Mouse (Mus musculus) neural tube, embryonic 15.5 days (tissue): Measurements from ENCODE around the gene Pck1. TPM values are rescaled to one million over a fixed set of nuclear protein-coding genes. Genes with fewer than 3 reads are reported as not detected.

Experiments used
- ATAC-seq: fragments of 200-750 bp; cut with Nextera tagmentation; 2 replicates; pipeline ENCODE4 v1.8.0; 2017; ENCODE audit warnings: mild to moderate bottlenecking, moderate TSS enrichment, moderate library complexity; ENCODE audit not compliant: low FRiP score
- H3K27ac ChIP-seq: fragments of 300-500 bp; sonication (generic); replicated peaks from 2 replicates; pipeline ENCODE4 v1.5.1; 2015; ENCODE audit warnings: mild to moderate bottlenecking, inconsistent platforms
- H3K27me3 ChIP-seq: fragments of 300-500 bp; sonication (generic); replicated peaks from 2 replicates; pipeline ENCODE4 v1.6.1; 2015; ENCODE audit warnings: inconsistent platforms
- H3K36me3 ChIP-seq: fragments of 300-500 bp; sonication (generic); 2 replicates; pipeline ENCODE4 v1.6.1; 2015; ENCODE audit warnings: inconsistent platforms
- H3K4me1 ChIP-seq: fragments of 300-500 bp; sonication (generic); 2 replicates; pipeline ENCODE4 v1.6.1; 2015; ENCODE audit warnings: inconsistent platforms
- H3K4me2 ChIP-seq: fragments of 300-500 bp; sonication (generic); 2 replicates; pipeline ENCODE4 v1.6.1; 2015; ENCODE audit warnings: inconsistent platforms, mild to moderate bottlenecking, moderate library complexity
- H3K4me3 ChIP-seq: fragments of 300-500 bp; sonication (generic); replicated peaks from 2 replicates; pipeline ENCODE4 v1.5.1; 2015; ENCODE audit warnings: mild to moderate bottlenecking, inconsistent platforms
- H3K9ac ChIP-seq: fragments of 300-500 bp; sonication (generic); replicated peaks from 2 replicates; pipeline ENCODE4 v1.6.1; 2015; ENCODE audit warnings: mild to moderate bottlenecking, inconsistent platforms
- H3K9me3 ChIP-seq: fragments of 300-500 bp; sonication (generic); replicated peaks from 2 replicates; pipeline ENCODE4 v1.6.1; 2016; ENCODE audit warnings: inconsistent platforms
- WGBS: fragments of 180-500 bp; shearing (Covaris S2); methylation state at CpG from one replicate; pipeline ENCODE4 v1.1.7; 2015; ENCODE audit warnings: mixed read lengths; 5-methylcytosine and 5-hydroxymethylcytosine counted together
- polyA plus RNA-seq: library from polyadenylated mRNA; unstranded; fragments of >200 nt; fragmentation: Nextera tagmentation; extraction: Ambion mirVana; gene quantifications from 2 replicates; pipeline ENCODE4 v1.2.1, GENCODE M21; 2015

Pck1 gene
- polyA plus RNA-seq, 1 experiment from 2014 or later, result not detected

- 87% methylated on average over 4 of the region's 4 CpGs for WGBS
- Histone ChIP-seq H3K4me1 (no peaks in the 10 kb centered on the region), H3K27me3 (no peaks in the 10 kb centered on the region), H3K4me2 (no peak overlapping the region), H3K36me3 (no peaks in the 10 kb centered on the region), H3K9ac (no peak overlapping the region), H3K4me3 (no peak overlapping the region), H3K9me3 (no peaks in the 10 kb centered on the region), H3K27ac (no peak overlapping the region)
- no peak for ATAC-seq
These were observed 26.5 kb upstream of the Pck1 start for GRCm38 (mm10) chr2:173126386-173126785.

GRCm38 (mm10) chr2:173129111-173129510 lies 23.7 kb upstream of the Pck1 start:
- Histone ChIP-seq H3K27me3 (no peaks in the 10 kb centered on the region), H3K27ac (no peak overlapping the region), H3K9ac (no peak overlapping the region), H3K4me1 (no peaks in the 10 kb centered on the region), H3K4me2 (no peak overlapping the region), H3K4me3 (no peak overlapping the region), H3K36me3 (no peaks in the 10 kb centered on the region), H3K9me3 (no peaks in the 10 kb centered on the region)
- ATAC-seq, result no peak
- 74% methylated on average over 2 of the region's 2 CpGs for WGBS

- Histone ChIP-seq H3K4me3 (no peak overlapping the region), H3K9ac (no peak overlapping the region), H3K4me2 (no peak overlapping the region), H3K9me3 (no peaks in the 10 kb centered on the region), H3K27ac (no peak overlapping the region), H3K4me1 (no peaks in the 10 kb centered on the region), H3K27me3 (no peaks in the 10 kb centered on the region), H3K36me3 (no peaks in the 10 kb centered on the region)
- 67% methylated on average over 13 of the region's 13 CpGs for WGBS
- no peak for ATAC-seq
These were observed 20.6 kb upstream of the Pck1 start for GRCm38 (mm10) chr2:173132262-173132661.

GRCm38 (mm10) chr2:173132794-173133300 lies 20.0 kb upstream of the Pck1 start:
- WGBS, result 79% methylated on average over 8 of the region's 8 CpGs

GRCm38 (mm10) chr2:173134695-173135094 lies 18.2 kb upstream of the Pck1 start:
- 0 out of 2 replicates have a peak, but pooled peaks cover 4% of the 10 kb centered on the region for H3K4me1 ChIP-seq
- no peak overlapping the region for H3K27ac ChIP-seq
- 72% methylated on average over 9 of the region's 9 CpGs for WGBS
- no peak overlapping the region for H3K4me3 ChIP-seq
- H3K27me3 ChIP-seq, result no peaks in the 10 kb centered on the region
- H3K36me3 ChIP-seq, result no peaks in the 10 kb centered on the region
- no peak for ATAC-seq
- no peak overlapping the region for H3K9ac ChIP-seq
- H3K4me2 ChIP-seq, result no peak overlapping the region
- H3K9me3 ChIP-seq, result no peaks in the 10 kb centered on the region

More at GRCm38 (mm10) chr2:173132794-173133300, 20.0 kb upstream of the Pck1 start:
- no peaks in the 10 kb centered on the region for H3K27me3 ChIP-seq
- H3K4me1 ChIP-seq, result no peaks in the 10 kb centered on the region
- no peak overlapping the region for H3K9ac ChIP-seq
- no peak for ATAC-seq
- no peaks in the 10 kb centered on the region for H3K9me3 ChIP-seq
- H3K27ac ChIP-seq, result no peak overlapping the region
- no peak overlapping the region for H3K4me2 ChIP-seq
- H3K4me3 ChIP-seq, result no peak overlapping the region
- H3K36me3 ChIP-seq, result no peaks in the 10 kb centered on the region

- H3K9ac ChIP-seq, result no peak overlapping the region
- no peak for ATAC-seq
- H3K4me3 ChIP-seq, result no peak overlapping the region
- H3K4me2 ChIP-seq, result no peak overlapping the region
- no peaks in the 10 kb centered on the region for H3K9me3 ChIP-seq
- no peaks in the 10 kb centered on the region for H3K36me3 ChIP-seq
- H3K4me1 ChIP-seq, result 0 out of 2 replicates have a peak, but pooled peaks cover 4% of the 10 kb centered on the region
- WGBS, result 34% methylated on average over 15 of the region's 15 CpGs
- no peak overlapping the region for H3K27ac ChIP-seq
- no peaks in the 10 kb centered on the region for H3K27me3 ChIP-seq
These were observed 14.3 kb upstream of the Pck1 start for GRCm38 (mm10) chr2:173138323-173139239.

- no peak overlapping the region for H3K4me2 ChIP-seq
- no peaks in the 10 kb centered on the region for H3K36me3 ChIP-seq
- H3K4me1 ChIP-seq, result peaks cover 10% of the 10 kb centered on the region
- 49% methylated on average over 11 of the region's 11 CpGs for WGBS
- no peaks in the 10 kb centered on the region for H3K9me3 ChIP-seq
- no peak overlapping the region for H3K27ac ChIP-seq
- ATAC-seq, result no peak
- H3K27me3 ChIP-seq, result no peaks in the 10 kb centered on the region
- no peak overlapping the region for H3K9ac ChIP-seq
- no peak overlapping the region for H3K4me3 ChIP-seq
These were observed 9.2 kb upstream of the Pck1 start for GRCm38 (mm10) chr2:173143611-173144010.

- Histone ChIP-seq H3K4me1 (peaks cover 6% of the 10 kb centered on the region), H3K27ac (no peak overlapping the region), H3K9me3 (no peaks in the 10 kb centered on the region), H3K4me2 (no peak overlapping the region), H3K4me3 (no peak overlapping the region), H3K9ac (no peak overlapping the region), H3K27me3 (no peaks in the 10 kb centered on the region), H3K36me3 (no peaks in the 10 kb centered on the region)
- 77% methylated on average over 3 of the region's 3 CpGs for WGBS
- ATAC-seq, result no peak
These were observed 7.0 kb upstream of the Pck1 start for GRCm38 (mm10) chr2:173145808-173146207.

GRCm38 (mm10) chr2:173146728-173147127 lies 6.1 kb upstream of the Pck1 start:
- Histone ChIP-seq H3K27me3 (no peaks in the 10 kb centered on the region), H3K9me3 (no peaks in the 10 kb centered on the region), H3K4me1 (peaks cover 6% of the 10 kb centered on the region), H3K9ac (no peak overlapping the region), H3K36me3 (no peaks in the 10 kb centered on the region), H3K4me2 (no peak overlapping the region), H3K27ac (no peak overlapping the region), H3K4me3 (no peak overlapping the region)
- no peak for ATAC-seq
- whole genome bisulfite sequencing, result 83% methylated on average over 6 of the region's 6 CpGs

GRCm38 (mm10) chr2:173148001-173148400 lies 4.8 kb upstream of the Pck1 start:
- WGBS, result 91% methylated on average over 5 of the region's 5 CpGs
- Histone ChIP-seq H3K9ac (no peak overlapping the region), H3K27me3 (no peaks in the 10 kb centered on the region), H3K4me1 (peaks cover 6% of the 10 kb centered on the region), H3K9me3 (no peaks in the 10 kb centered on the region), H3K4me3 (no peak overlapping the region), H3K27ac (no peak overlapping the region), H3K36me3 (no peaks in the 10 kb centered on the region), H3K4me2 (no peak overlapping the region)
- ATAC-seq, result no peak

- no peak overlapping the region for H3K9ac ChIP-seq
- no peaks in the 10 kb centered on the region for H3K36me3 ChIP-seq
- no peak overlapping the region for H3K4me3 ChIP-seq
- ATAC-seq, result no peak
- H3K27ac ChIP-seq, result no peak overlapping the region
- WGBS, result 92% methylated on average over 5 of the region's 5 CpGs
- H3K9me3 ChIP-seq, result no peaks in the 10 kb centered on the region
- H3K4me1 ChIP-seq, result no peaks in the 10 kb centered on the region
- H3K27me3 ChIP-seq, result no peaks in the 10 kb centered on the region
- H3K4me2 ChIP-seq, result no peak overlapping the region
These were observed 1.5 kb upstream of the Pck1 start for GRCm38 (mm10) chr2:173151352-173151751.

- Histone ChIP-seq H3K27ac (no peak overlapping the region), H3K4me1 (no peaks in the 10 kb centered on the region), H3K4me3 (no peak overlapping the region), H3K9me3 (no peaks in the 10 kb centered on the region), H3K36me3 (no peaks in the 10 kb centered on the region), H3K9ac (no peak overlapping the region), H3K4me2 (no peak overlapping the region), H3K27me3 (no peaks in the 10 kb centered on the region)
- WGBS, result 89% methylated on average over 7 of the region's 7 CpGs
- ATAC-seq, result no peak
These were observed 1.0 kb upstream of the Pck1 start for GRCm38 (mm10) chr2:173151784-173152284.
